Mouse (Mus musculus) right cerebral cortex, postnatal 10 days (tissue): Measurements from ENCODE around the gene Olfr1174-ps.

Experiments
- DNase-seq, 2 experiments: peaks; one replicate each; pipeline ENCODE4 v3.0.0; 2021; ENCODE audit warnings: low spot score in 2 of 2

Olfr1174-ps gene

GRCm38 (mm10) chr2:88315035-88315434 lies at the start of gene Olfr1174-ps:
Olfr1174-ps (minus strand) TSS chr2:88315135.
- no peak for DNase-seq

- DNase-seq = no peak
Observed at GRCm38 (mm10) chr2:88356304-88356703, 41.4 kb upstream of the Olfr1174-ps start.

- DNase-seq = no peak
Observed at GRCm38 (mm10) chr2:88346392-88346791, 31.5 kb upstream of the Olfr1174-ps start, which contains the start of gene Olfr1177-ps. Olfr1177-ps (minus strand) TSS chr2:88346492.

- no peak for DNase-seq
Observed at GRCm38 (mm10) chr2:88336421-88336820, 21.5 kb upstream of the Olfr1174-ps start, which contains the start of gene Olfr1176. Olfr1176 (plus strand) TSS chr2:88336721.

- DNase-seq = no peak
Observed at GRCm38 (mm10) chr2:88327115-88327514, 12.2 kb upstream of the Olfr1174-ps start, which contains the start of gene Olfr1175-ps. Olfr1175-ps (minus strand) TSS chr2:88327215.

DNA sequence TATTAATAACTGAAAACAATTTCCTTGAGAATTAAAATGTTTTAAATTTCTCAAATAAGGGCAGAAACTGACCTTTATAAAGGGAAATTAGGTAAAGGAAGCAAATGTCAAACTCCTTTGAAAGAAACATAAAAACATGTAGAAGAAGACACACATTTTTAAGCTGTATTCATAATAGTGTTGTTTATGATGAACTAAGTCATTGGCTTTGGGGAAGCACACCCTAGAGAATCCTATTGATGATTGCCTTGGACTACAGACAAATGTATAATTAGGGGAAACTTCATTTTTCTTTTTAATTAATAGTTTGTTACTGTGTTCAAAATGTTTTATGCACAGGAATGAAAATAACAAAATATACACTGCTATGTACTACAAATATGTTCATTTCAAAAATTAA lies 35.2 kb downstream of the Olfr1174-ps start, which contains the start of gene Olfr1173:
Olfr1173 (minus strand) TSS at position 101 of the 400 bp plus-strand sequence.
- no peak for DNase-seq
